In genomic region chr1:151138388-151138787, GRCm38 (mm10) we compare ENCODE assay signal across 23 mouse cellular contexts. TPM values are rescaled to one million over a fixed set of nuclear protein-coding genes. Genes with fewer than 3 reads are reported as not detected.
DNase-seq lines count a peak whose midpoint lies in the region.
"Had no signal": no experiment of that assay in that cellular context is flagged by ENCODE, and none has a peak within 500 bp of the region (broad histone marks: within the 10 kb centered on the region; RNA-seq: fewer than 3 reads in every experiment).

No protein-coding gene starts in this region.

- DNase-seq in adrenal gland, adult (ENCODE audit: inconsistent age in 2 of 2, low spot score in 1 of 2) = peak; percentile 23 to 57
- DNase-seq in adrenal gland, postnatal 14 days = no peak
- DNase-seq in heart, adult 11 months = peak; percentile 72
- DNase-seq in heart, postnatal 36 days = no peak
- peak; percentile 60 for DNase-seq in right cerebral cortex, adult 18-20 months
- no peak for DNase-seq in right cerebral cortex, postnatal 4 days
- DNase-seq in telencephalon, adult 2 months (ENCODE audit: low read depth, low spot score) = peak; percentile 62
- no peak for DNase-seq in cerebellum, postnatal 14 days
- DNase-seq: cerebellum, adult 9-10 months; gastrocnemius, adult 2 months; kidney, adult 18-20 months; kidney, postnatal 10 days; layer of hippocampus, postnatal 36 days; liver, embryonic 13.5 days; lung, embryonic 14.5 days; lung, postnatal 36 days; thymus, postnatal 36 days had no signal

- intact Hi-C loops in heart, postnatal 36 days (cut with DNase I) = no loop called here

RNA-seq across cellular contexts. Expression of gene Gm47985, which starts 43.9 kb away (rescaled TPM):
- total RNA-seq in adrenal gland, postnatal 14 days (2021) = not detected in 2 replicates
- under 1 TPM; 0.39 to 0.84 TPM for total RNA-seq in heart, postnatal 36 days (2021)
- total RNA-seq: adrenal gland, postnatal 36 days; gastrocnemius, adult 2 months; hematopoietic stem cell, adult 5-6 weeks; layer of hippocampus, adult 18-20 months; layer of hippocampus, postnatal 36 days; midbrain, postnatal 0 days; neutrophil, adult 5-6 weeks had no signal

RNA-seq across cellular contexts. Expression of gene Gm8947, which starts 53.8 kb away (rescaled TPM):
- total RNA-seq in adrenal gland, postnatal 14 days (2021) = not detected in 2 replicates
- total RNA-seq in heart, postnatal 36 days (2021) = not detected
- total RNA-seq: adrenal gland, postnatal 36 days; hematopoietic stem cell, adult 5-6 weeks; layer of hippocampus, adult 18-20 months; layer of hippocampus, postnatal 36 days; megakaryocyte-erythroid progenitor cell, adult 5-6 weeks; midbrain, postnatal 0 days; neutrophil, adult 5-6 weeks had no signal

RNA-seq across cellular contexts. Expression of gene Gm47995, which starts 59.9 kb away (rescaled TPM):
- total RNA-seq in adrenal gland, postnatal 14 days (2021) = not detected in 2 replicates
- total RNA-seq in heart, postnatal 36 days (2021) = not detected
- total RNA-seq: adrenal gland, postnatal 36 days; gastrocnemius, adult 2 months; hematopoietic stem cell, adult 5-6 weeks; layer of hippocampus, adult 18-20 months; layer of hippocampus, postnatal 36 days; midbrain, postnatal 0 days; neutrophil, adult 5-6 weeks had no signal

Comparison
In these comparisons a context has a peak if more than half of its experiments do, and no peak if none do; other contexts are left out.
1. DNase-seq: peak in adrenal gland, adult (2 of 2), heart, adult 11 months (single experiment), right cerebral cortex, adult 18-20 months (single experiment) and telencephalon, adult 2 months (single experiment); none in adrenal gland, postnatal 14 days (single experiment), heart, postnatal 36 days (0 of 2), right cerebral cortex, postnatal 4 days (single experiment) and cerebellum, postnatal 14 days (0 of 2).